21 mouse cellular contexts compared by ENCODE assay signal in the genomic region with DNA sequence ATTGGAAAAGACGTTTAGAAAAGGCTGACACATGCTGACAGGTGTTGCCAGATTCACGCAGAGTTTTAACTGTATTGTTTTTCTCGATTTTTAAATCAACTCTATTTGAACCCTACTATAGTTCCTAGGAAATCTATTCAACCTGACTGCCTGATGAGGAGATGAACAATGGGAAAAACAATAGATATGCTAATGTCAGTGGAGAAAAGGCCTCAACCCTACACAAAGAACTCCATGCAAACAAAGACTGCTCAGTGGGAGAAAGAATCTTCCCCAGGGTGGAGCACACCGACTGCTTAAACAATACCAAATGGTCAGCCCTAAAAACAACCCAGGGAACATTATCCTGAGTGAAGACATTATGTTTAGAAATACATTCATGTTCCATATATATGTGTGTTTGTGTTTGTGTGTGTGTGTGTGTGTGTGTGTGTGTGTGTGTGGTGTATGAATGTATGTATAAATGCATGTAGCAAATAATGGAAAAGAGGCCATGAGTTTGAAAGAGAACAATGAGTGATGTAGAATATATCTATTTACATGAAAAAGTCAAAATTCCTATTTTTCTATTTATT.
DNase-seq lines count a peak whose midpoint lies in the region; ATAC-seq and TF ChIP-seq lines count a peak whose summit lies in the region.
"Had no signal": no experiment of that assay in that cellular context is flagged by ENCODE, and none has a peak within 500 bp of the region (broad histone marks: within the 10 kb centered on the region; RNA-seq: fewer than 3 reads in every experiment).

No protein-coding gene starts in this region.

- no peak for TF ChIP-seq CTCF in hindbrain, postnatal 0 days (IDR thresholded peaks at IDR 0.05; ENCODE audit: low read depth)
- TF ChIP-seq CTCF in heart, adult 2 months (IDR thresholded peaks at IDR 0.05), result no peak

- DNase-seq in hindbrain, embryonic 10.5 days (ENCODE audit: low spot score), result peak; percentile 14
- DNase-seq in hindbrain, postnatal 0 days (ENCODE audit: low spot score), result no peak
- DNase-seq in forebrain, embryonic 14.5 days (ENCODE audit: low spot score), result peak; percentile 17
- no peak for DNase-seq in urinary bladder, postnatal 4 days (ENCODE audit: low spot score in 2 of 2)
- no peak for DNase-seq in heart, adult 2 months
- DNase-seq in layer of hippocampus, adult 18-20 months (ENCODE audit: low spot score in 2 of 2), result no peak
- DNase-seq: cerebellum, postnatal 10 days; gastrocnemius, postnatal 14 days; kidney, adult 8-10 months; kidney, postnatal 4 days; lung, postnatal 14 days; right cerebral cortex, postnatal 4 days; thymus, postnatal 25 days had no signal

- no peak overlapping the region for H3K9ac ChIP-seq in hindbrain, postnatal 0 days (replicated peaks; ENCODE audit: low read length)
- H3K9ac ChIP-seq in neural tube, embryonic 12.5 days, result no peak overlapping the region
- no peak overlapping the region for H3K9ac ChIP-seq in neural tube, embryonic 15.5 days (replicated peaks)
- H3K9ac ChIP-seq in forebrain, embryonic 14.5 days (ENCODE audit: low read length), result no peak overlapping the region
- no peak overlapping the region for H3K9ac ChIP-seq in heart, adult 2 months (ENCODE audit: low read depth, low read length)
- H3K9ac ChIP-seq: limb, embryonic 15.5 days; neural tube, embryonic 13.5 days had no signal

- WGBS in hindbrain, embryonic 10.5 days, result 6% methylated on average over 4 of the region's 4 CpGs
- WGBS in hindbrain, postnatal 0 days, result 6% methylated on average over 4 of the region's 4 CpGs
- 6% methylated on average over 4 of the region's 4 CpGs for whole genome bisulfite sequencing in neural tube, embryonic 12.5 days
- 5% methylated on average over 4 of the region's 4 CpGs for WGBS in neural tube, embryonic 15.5 days
- 3% methylated on average over 4 of the region's 4 CpGs for WGBS in forebrain, embryonic 14.5 days
- 31% methylated on average over 4 of the region's 4 CpGs for WGBS in heart, adult 2 months

- no peak overlapping the region for H3K4me3 ChIP-seq in hindbrain, embryonic 10.5 days
- H3K4me3 ChIP-seq in hindbrain, postnatal 0 days (ENCODE audit: low read length), result no peak overlapping the region
- H3K4me3 ChIP-seq in neural tube, embryonic 12.5 days, result no peak overlapping the region
- H3K4me3 ChIP-seq in neural tube, embryonic 15.5 days (replicated peaks), result no peak overlapping the region
- no peak overlapping the region for H3K4me3 ChIP-seq in forebrain, embryonic 14.5 days (ENCODE audit: low read depth, low read length)
- H3K4me3 ChIP-seq in heart, adult 2 months, result no peak overlapping the region
- H3K4me3 ChIP-seq: embryonic facial prominence, embryonic 10.5 days; limb, embryonic 15.5 days; megakaryocyte, embryonic 14.5 days; neural tube, embryonic 13.5 days had no signal

- no peaks in the 10 kb centered on the region for H3K27me3 ChIP-seq in hindbrain, embryonic 10.5 days (ENCODE audit: insufficient read depth, poor library complexity, severe bottlenecking)
- H3K27me3 ChIP-seq in hindbrain, postnatal 0 days (ENCODE audit: insufficient read depth, low read length), result no peaks in the 10 kb centered on the region
- no peaks in the 10 kb centered on the region for H3K27me3 ChIP-seq in neural tube, embryonic 12.5 days (replicated peaks)
- H3K27me3 ChIP-seq in neural tube, embryonic 15.5 days (replicated peaks), result no peaks in the 10 kb centered on the region
- H3K27me3 ChIP-seq in forebrain, embryonic 14.5 days (replicated peaks; ENCODE audit: control insufficient read depth, insufficient read depth, low read length), result no peaks in the 10 kb centered on the region
- H3K27me3 ChIP-seq in heart, adult 2 months (ENCODE audit: control insufficient read depth, insufficient read depth, low read length), result no peaks in the 10 kb centered on the region
- H3K27me3 ChIP-seq: CH12.LX; limb, embryonic 15.5 days; megakaryocyte, embryonic 14.5 days; neural tube, embryonic 13.5 days; Patski had no signal

- intact Hi-C loops in heart, adult 2 months (cut with DNase I), result no loop called here

- H3K4me2 ChIP-seq in hindbrain, postnatal 0 days (ENCODE audit: low read depth, low read length), result no peak overlapping the region
- H3K4me2 ChIP-seq in neural tube, embryonic 12.5 days (replicated peaks), result no peak overlapping the region
- no peak overlapping the region for H3K4me2 ChIP-seq in neural tube, embryonic 15.5 days
- H3K4me2 ChIP-seq in forebrain, embryonic 14.5 days (ENCODE audit: low read length), result no peak overlapping the region
- H3K4me2 ChIP-seq: limb, embryonic 15.5 days; neural tube, embryonic 13.5 days had no signal

- peak overlapping the region; percentile 69 for H3K27ac ChIP-seq in hindbrain, embryonic 10.5 days
- no peak overlapping the region for H3K27ac ChIP-seq in hindbrain, postnatal 0 days
- H3K27ac ChIP-seq in neural tube, embryonic 12.5 days, result no peak overlapping the region
- no peak overlapping the region for H3K27ac ChIP-seq in neural tube, embryonic 15.5 days (replicated peaks)
- no peak overlapping the region for H3K27ac ChIP-seq in forebrain, embryonic 14.5 days (ENCODE audit: low read depth, low read length)
- H3K27ac ChIP-seq in heart, adult 2 months, result no peak overlapping the region
- H3K27ac ChIP-seq: embryonic facial prominence, embryonic 10.5 days; limb, embryonic 15.5 days; neural tube, embryonic 13.5 days had no signal

- peaks cover 8% of the 10 kb centered on the region; the same call in 1 of the 2 replicates for H3K4me1 ChIP-seq in hindbrain, embryonic 10.5 days (replicated peaks)
- no peaks in the 10 kb centered on the region for H3K4me1 ChIP-seq in hindbrain, postnatal 0 days (ENCODE audit: insufficient read depth, low read length)
- H3K4me1 ChIP-seq in neural tube, embryonic 12.5 days, result no peaks in the 10 kb centered on the region
- no peaks in the 10 kb centered on the region for H3K4me1 ChIP-seq in neural tube, embryonic 15.5 days
- H3K4me1 ChIP-seq in forebrain, embryonic 14.5 days (ENCODE audit: control insufficient read depth, insufficient read depth, low read length), result 0 out of 2 replicates have a peak, but pooled peaks cover 3% of the 10 kb centered on the region
- no peaks in the 10 kb centered on the region for H3K4me1 ChIP-seq in heart, adult 2 months (ENCODE audit: control insufficient read depth, insufficient read depth, low read length)
- H3K4me1 ChIP-seq: embryonic facial prominence, embryonic 10.5 days; limb, embryonic 15.5 days; megakaryocyte, embryonic 14.5 days; neural tube, embryonic 13.5 days had no signal

- H3K79me2 ChIP-seq in heart, adult 2 months (replicated peaks; ENCODE audit: control insufficient read depth, insufficient read depth, low read length), result no peaks in the 10 kb centered on the region

- no peaks in the 10 kb centered on the region for H3K9me3 ChIP-seq in hindbrain, embryonic 10.5 days
- no peaks in the 10 kb centered on the region for H3K9me3 ChIP-seq in hindbrain, postnatal 0 days (ENCODE audit: low read length)
- H3K9me3 ChIP-seq in neural tube, embryonic 12.5 days, result no peaks in the 10 kb centered on the region
- H3K9me3 ChIP-seq in neural tube, embryonic 15.5 days (replicated peaks), result no peaks in the 10 kb centered on the region
- H3K9me3 ChIP-seq in forebrain, embryonic 14.5 days (replicated peaks; ENCODE audit: control insufficient read depth, low read length), result no peaks in the 10 kb centered on the region
- H3K9me3 ChIP-seq: embryonic facial prominence, embryonic 10.5 days; limb, embryonic 15.5 days; megakaryocyte, embryonic 14.5 days; neural tube, embryonic 13.5 days had no signal

- ATAC-seq in hindbrain, postnatal 0 days, result no peak
- ATAC-seq in neural tube, embryonic 12.5 days (ENCODE audit: low FRiP score, low read depth), result peak; percentile 81
- ATAC-seq in neural tube, embryonic 15.5 days (ENCODE audit: low FRiP score), result no peak
- ATAC-seq in forebrain, embryonic 14.5 days, result peak; percentile 50; the same call in 1 of the 2 replicates
- ATAC-seq: Patski had no signal

- TF ChIP-seq EP300 in heart, adult 2 months (IDR thresholded peaks at IDR 0.05; ENCODE audit: insufficient read depth, low read depth, low read length), result no peak

- no peaks in the 10 kb centered on the region for H3K36me3 ChIP-seq in hindbrain, embryonic 10.5 days
- H3K36me3 ChIP-seq in hindbrain, postnatal 0 days (ENCODE audit: insufficient read depth, low read length), result no peaks in the 10 kb centered on the region
- no peaks in the 10 kb centered on the region for H3K36me3 ChIP-seq in neural tube, embryonic 12.5 days
- H3K36me3 ChIP-seq in neural tube, embryonic 15.5 days, result no peaks in the 10 kb centered on the region
- no peaks in the 10 kb centered on the region for H3K36me3 ChIP-seq in forebrain, embryonic 14.5 days (ENCODE audit: control insufficient read depth, insufficient read depth, low read length)
- no peaks in the 10 kb centered on the region for H3K36me3 ChIP-seq in heart, adult 2 months (ENCODE audit: control insufficient read depth, insufficient read depth, low read length)
- H3K36me3 ChIP-seq: embryonic facial prominence, embryonic 10.5 days; limb, embryonic 15.5 days; neural tube, embryonic 13.5 days had no signal

- TF ChIP-seq POLR2A in heart, adult 2 months (IDR thresholded peaks at IDR 0.05; ENCODE audit: insufficient read depth, low read depth, low read length), result no peak

Comparison
In these comparisons a context has a peak if more than half of its experiments do, and no peak if none do; other contexts are left out.
1. DNase-seq: peak in hindbrain, embryonic 10.5 days (single experiment) and forebrain, embryonic 14.5 days (single experiment); none in hindbrain, postnatal 0 days (single experiment), urinary bladder, postnatal 4 days (0 of 2), heart, adult 2 months (0 of 2) and layer of hippocampus, adult 18-20 months (0 of 2).
2. ATAC-seq: peak in neural tube, embryonic 12.5 days (single experiment) and forebrain, embryonic 14.5 days (single experiment); none in hindbrain, postnatal 0 days (single experiment) and neural tube, embryonic 15.5 days (single experiment).